Mouse (Mus musculus) lung, adult 2 months (tissue): ENCODE measurements around the gene Prr5l.

Experiments used
- CTCF ChIP-seq: fragments of 200-500 bp; IDR thresholded peaks from 2 replicates; pipeline ENCODE4 v1.5.1; 2011; ENCODE audit warnings: mild to moderate bottlenecking, low read length, control low read depth; ENCODE audit not compliant: insufficient read depth
- POLR2A ChIP-seq: fragments of 200-500 bp; IDR thresholded peaks from 2 replicates; pipeline ENCODE4 v1.6.1; 2011; ENCODE audit warnings: low read depth, mild to moderate bottlenecking, control low read depth, low read length, borderline replicate concordance; ENCODE audit errors: extremely low read depth

DNA sequence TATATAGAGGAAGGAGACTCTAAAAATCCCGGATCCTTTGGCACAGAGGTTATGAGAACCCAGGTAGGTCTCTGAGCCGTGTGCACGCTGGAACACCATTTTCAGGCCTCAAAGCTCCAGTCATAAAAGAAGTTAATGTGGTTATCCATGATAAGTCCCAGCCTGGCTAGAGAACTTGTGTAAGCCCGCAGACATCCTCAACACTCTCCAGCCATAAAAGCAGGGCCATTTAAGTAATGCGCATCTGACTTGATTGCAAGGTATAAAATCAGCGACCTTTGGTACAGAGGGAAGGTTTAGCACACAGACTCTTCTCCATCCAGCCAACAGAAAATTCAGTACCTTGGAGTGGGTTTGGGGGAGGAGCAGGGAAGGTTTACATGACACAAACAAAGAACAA lies 80.6 kb downstream of the Prr5l start:
- TF ChIP-seq CTCF: no peak
- TF ChIP-seq POLR2A: no peak
